ENCODE assay signal across 7 mouse cellular contexts in the genomic region with DNA sequence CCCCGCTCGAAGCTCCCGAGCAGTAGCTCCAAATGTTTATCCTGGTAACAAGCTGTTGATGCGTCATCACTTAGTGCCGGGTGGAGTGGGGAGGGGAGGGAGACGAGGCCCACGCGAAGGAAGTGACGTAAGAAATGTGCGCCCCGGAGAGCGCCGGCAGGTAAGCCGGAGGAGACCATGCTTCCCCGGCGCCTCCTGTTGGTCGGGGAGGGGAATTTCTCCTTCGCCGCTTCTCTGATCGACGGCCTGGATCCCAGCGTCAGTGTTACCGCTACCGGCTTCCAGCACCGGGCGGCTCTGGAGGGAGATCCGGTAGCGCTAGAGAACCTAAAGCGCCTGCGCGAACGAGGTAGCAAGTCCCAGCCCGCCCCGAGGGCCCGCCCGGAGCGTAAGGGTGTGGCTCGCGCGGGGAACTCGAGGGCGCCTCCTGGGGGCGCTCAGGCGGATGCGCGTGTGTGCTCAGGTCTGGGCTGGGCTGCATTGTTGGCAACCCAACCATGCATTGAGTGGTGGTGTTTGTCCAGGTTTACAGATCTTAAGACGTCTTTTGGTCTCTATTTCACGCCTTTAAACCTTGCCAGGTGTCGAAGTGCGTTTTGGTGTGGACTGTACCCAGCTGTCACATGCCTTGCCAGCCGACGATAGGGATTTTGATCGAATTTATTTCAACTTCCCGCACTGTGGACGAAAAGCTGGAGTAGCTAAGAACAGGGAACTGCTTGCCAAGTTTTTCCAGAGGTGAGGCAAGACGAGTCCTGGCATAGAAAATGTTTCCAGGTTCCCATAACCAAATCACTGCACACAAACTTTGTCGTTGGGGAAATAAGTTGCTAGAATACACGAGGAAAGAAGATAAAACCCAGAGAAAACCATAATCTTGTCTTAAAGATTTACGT. TPM values are rescaled to one million over a fixed set of nuclear protein-coding genes. Genes with fewer than 3 reads are reported as not detected.
DNase-seq lines count a peak whose midpoint lies in the region; ATAC-seq lines count a peak whose summit lies in the region.

A gene (plus strand): TSS at position 130 of the 896 bp plus-strand sequence.

- WGBS in embryonic facial prominence, embryonic 11.5 days, result 5% methylated on average over 59 of the region's 59 CpGs
- 5% methylated on average over 59 of the region's 59 CpGs for WGBS in limb, embryonic 10.5 days
- 5% methylated on average over 59 of the region's 59 CpGs for WGBS in midbrain, embryonic 13.5 days

- DNase-seq in adrenal gland, postnatal 14 days, result peak; percentile 99
- peak; percentile 99 for DNase-seq in embryonic facial prominence, embryonic 11.5 days (ENCODE audit: low spot score)
- DNase-seq in kidney, adult 11 months, result peak; percentile 99
- peak; percentile 98 for DNase-seq in limb, embryonic 10.5 days (ENCODE audit: low spot score)
- DNase-seq in spleen, adult 12 weeks (ENCODE audit: low spot score), result peak; percentile 98

- peak within 1 kb of the TSS; percentile 80 for H3K27ac ChIP-seq in embryonic facial prominence, embryonic 11.5 days (replicated peaks; ENCODE audit: low read depth, low read length)
- H3K27ac ChIP-seq in limb, embryonic 10.5 days, result peak within 1 kb of the TSS; percentile 94
- peak within 1 kb of the TSS; percentile 84 for H3K27ac ChIP-seq in midbrain, embryonic 13.5 days

- H3K27me3 ChIP-seq in embryonic facial prominence, embryonic 11.5 days (ENCODE audit: control insufficient read depth, insufficient read depth, low read length), result no peaks in the 10 kb centered on the region
- H3K27me3 ChIP-seq in limb, embryonic 10.5 days (ENCODE audit: low read depth, poor library complexity, severe bottlenecking), result no peaks in the 10 kb centered on the region
- H3K27me3 ChIP-seq in midbrain, embryonic 13.5 days, result no peaks in the 10 kb centered on the region

- H3K4me2 ChIP-seq in embryonic facial prominence, embryonic 11.5 days (ENCODE audit: low read depth, low read length), result peak within 1 kb of the TSS; percentile 62
- H3K4me2 ChIP-seq in midbrain, embryonic 13.5 days (replicated peaks), result peak within 1 kb of the TSS; percentile 85

- no peaks in the 10 kb centered on the region for H3K9me3 ChIP-seq in embryonic facial prominence, embryonic 11.5 days (replicated peaks; ENCODE audit: control insufficient read depth, low read length)
- no peaks in the 10 kb centered on the region for H3K9me3 ChIP-seq in limb, embryonic 10.5 days (replicated peaks)
- H3K9me3 ChIP-seq in midbrain, embryonic 13.5 days, result no peaks in the 10 kb centered on the region

- peak within 1 kb of the TSS; percentile 76 for H3K9ac ChIP-seq in embryonic facial prominence, embryonic 11.5 days (replicated peaks; ENCODE audit: low read length)
- peak within 1 kb of the TSS; percentile 76 for H3K9ac ChIP-seq in midbrain, embryonic 13.5 days (replicated peaks)

- no peaks in the 10 kb centered on the region for H3K36me3 ChIP-seq in embryonic facial prominence, embryonic 11.5 days (replicated peaks; ENCODE audit: control insufficient read depth, insufficient read depth, low read depth, low read length)
- peaks cover 16% of the 10 kb centered on the region for H3K36me3 ChIP-seq in limb, embryonic 10.5 days
- H3K36me3 ChIP-seq in midbrain, embryonic 13.5 days, result peaks cover 11% of the 10 kb centered on the region

- ATAC-seq in embryonic facial prominence, embryonic 11.5 days (replicated peaks; ENCODE audit: insufficient number of reproducible peaks, low FRiP score, low TSS enrichment, low read depth), result peak; percentile 96
- ATAC-seq in granulocyte monocyte progenitor cell, adult 5-6 weeks (replicated peaks; ENCODE audit: poor library complexity, severe bottlenecking), result peak; percentile 97
- ATAC-seq in midbrain, embryonic 13.5 days, result peak; percentile 96

- H3K4me1 ChIP-seq in embryonic facial prominence, embryonic 11.5 days (ENCODE audit: control insufficient read depth, insufficient read depth, low read length), result no peaks in the 10 kb centered on the region
- H3K4me1 ChIP-seq in limb, embryonic 10.5 days, result peaks cover 16% of the 10 kb centered on the region
- H3K4me1 ChIP-seq in midbrain, embryonic 13.5 days (replicated peaks), result peaks cover 23% of the 10 kb centered on the region

- H3K4me3 ChIP-seq in embryonic facial prominence, embryonic 11.5 days (ENCODE audit: low read depth, low read length), result peak within 1 kb of the TSS; percentile 52
- H3K4me3 ChIP-seq in limb, embryonic 10.5 days, result peak within 1 kb of the TSS; percentile 61
- peak within 1 kb of the TSS; percentile 72 for H3K4me3 ChIP-seq in midbrain, embryonic 13.5 days (replicated peaks)

RNA-seq across cellular contexts. Expression of the gene that starts here (rescaled TPM):
- total RNA-seq in adrenal gland, postnatal 14 days (2021), result 5.7 and 6.4 TPM in 2 replicates
- polyA plus RNA-seq in embryonic facial prominence, embryonic 11.5 days (2014; fragmentation: Nextera tagmentation; extraction: Ambion mirVana), result 14.1 and 14.3 TPM in 2 replicates
- total RNA-seq in granulocyte monocyte progenitor cell, adult 5-6 weeks (2014; fragmentation: Nextera tagmentation), result 9.8 and 14.9 TPM in 2 replicates
- total RNA-seq in granulocyte monocyte progenitor cell, adult 5-6 weeks (2017), result 6.3 and 7.1 TPM in 2 replicates
- 12.6 and 14.0 TPM in 2 replicates for polyA plus RNA-seq in limb, embryonic 10.5 days (2016; fragmentation: Nextera tagmentation; extraction: Ambion mirVana)
- 11.5 and 14.3 TPM in 2 replicates for polyA plus RNA-seq in midbrain, embryonic 13.5 days (2015; fragmentation: Nextera tagmentation; extraction: Ambion mirVana)

Comparison
In these comparisons a context has a peak if more than half of its experiments do, and no peak if none do; other contexts are left out.
1. Peak in every context shown above with its lines: DNase-seq, ATAC-seq, H3K4me3 ChIP-seq and H3K27ac ChIP-seq.